Mouse (Mus musculus) ES-E14 (cell line): ENCODE data around the gene Dcbld1.

Source experiments
- CHD2 ChIP-seq: IDR thresholded peaks from 2 replicates; pipeline ENCODE4 v1.6.1; 2014; ENCODE audit warnings: mild to moderate bottlenecking, low read depth, low read length, inconsistent platforms
- ZC3H11A ChIP-seq: IDR thresholded peaks from 2 replicates; pipeline ENCODE4 v1.6.1; 2012; ENCODE audit warnings: low read depth, mild to moderate bottlenecking, inconsistent platforms, low read length, borderline replicate concordance

GRCm38 (mm10) chr10:52274001-52274909 lies 40.8 kb downstream of the Dcbld1 start:
- TF ChIP-seq CHD2 (peak; percentile 28; the same call in 1 of the 2 replicates), ZC3H11A (no peak)
